Mouse (Mus musculus): Measurements from ENCODE around the gene Maats1.

Maats1 gene

DNA sequence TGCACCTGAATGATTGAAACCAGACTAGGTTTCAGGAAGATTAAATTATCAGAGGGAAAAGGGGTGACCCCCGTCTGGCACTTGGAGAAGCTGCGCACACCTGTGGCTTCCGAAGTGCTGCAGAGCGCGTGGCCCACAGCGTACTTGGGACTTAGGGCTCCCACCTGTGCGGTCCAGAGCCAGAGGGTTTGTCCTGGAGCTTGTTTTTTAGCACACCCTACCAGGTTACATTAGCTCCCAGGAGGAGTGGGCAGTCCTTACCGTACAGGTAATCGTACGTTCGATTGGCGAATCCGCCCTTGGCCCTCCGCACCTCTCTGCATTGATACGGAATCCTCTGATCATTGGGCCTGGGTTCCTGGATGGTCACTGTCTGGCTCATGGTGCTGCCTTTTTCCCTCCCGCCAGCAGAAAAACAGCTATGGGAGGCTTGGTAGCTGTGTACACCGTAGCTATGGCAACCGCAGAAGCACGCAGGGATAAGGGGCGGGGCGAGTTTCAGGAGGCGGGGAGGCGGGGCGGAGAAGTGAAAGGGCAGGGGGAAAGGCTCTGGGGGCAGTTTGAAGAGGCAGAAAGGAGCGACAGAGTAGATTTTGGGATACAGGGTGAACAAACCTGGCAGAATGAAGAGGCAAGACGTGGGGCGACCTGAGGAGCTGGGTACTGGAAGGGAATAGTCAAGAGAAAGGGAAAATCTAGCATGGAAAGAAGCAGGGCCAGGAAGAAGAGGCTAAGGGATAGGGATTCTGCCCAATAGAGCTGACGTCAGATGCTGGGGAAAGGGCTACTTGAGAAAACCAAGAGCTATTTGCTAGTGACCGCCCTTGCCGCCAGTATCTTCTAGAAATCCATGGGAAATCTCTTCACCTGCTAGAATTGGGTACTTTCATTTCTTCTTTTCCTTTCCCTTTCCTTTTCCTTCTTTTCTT lies at the start of gene Maats1:
Gene Maats1, minus strand, starts transcription at position 748 of the 929 bp plus-strand sequence.
- DNase-seq (ENCODE audit: low read depth, low spot score): no peak

DNA sequence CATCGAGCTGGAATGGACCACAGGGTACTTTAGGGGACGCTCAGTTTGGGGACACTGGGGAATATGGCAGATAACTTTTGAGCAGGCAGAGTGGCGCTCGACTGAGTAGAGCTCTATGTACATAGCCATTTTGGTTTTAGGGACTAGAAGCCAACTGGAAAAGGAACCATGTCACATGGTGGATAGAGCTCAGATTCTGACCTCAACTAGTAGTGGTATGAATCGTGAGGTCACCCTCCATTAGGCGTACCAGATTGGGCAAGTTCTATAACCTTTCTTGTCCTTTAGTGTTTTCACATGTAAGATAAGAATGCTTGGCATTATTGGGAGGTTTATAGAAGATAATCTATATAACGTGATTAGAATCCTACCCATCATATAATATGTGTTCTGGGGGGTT lies 48.4 kb upstream of the Maats1 start:
- DNase-seq (ENCODE audit: low read depth, low spot score): no peak

GRCm38 (mm10) chr16:38389284-38389893 lies 47.4 kb upstream of the Maats1 start:
- peak; percentile 43 for DNase-seq (ENCODE audit: low read depth, low spot score)

DNA sequence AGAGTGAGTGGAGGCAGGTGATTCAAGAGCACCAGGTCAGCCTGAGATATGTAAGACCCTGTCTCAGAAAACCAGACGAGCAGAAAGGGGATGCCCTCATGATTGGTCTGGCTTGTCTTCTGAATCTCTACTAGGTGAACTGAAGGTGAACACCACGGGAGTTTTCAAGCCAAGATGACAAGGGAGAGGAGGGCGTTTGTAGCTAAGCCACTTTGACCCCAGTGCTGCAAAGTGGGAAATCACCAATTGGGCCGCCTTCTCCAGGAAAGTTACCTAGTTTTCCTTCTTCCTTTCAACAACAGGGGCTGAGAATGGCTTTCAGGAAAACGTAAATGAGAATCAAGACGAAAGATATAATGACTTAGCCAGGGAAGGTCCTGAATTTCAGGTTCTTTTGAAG lies 46.8 kb upstream of the Maats1 start:
- no peak for DNase-seq (ENCODE audit: low read depth, low spot score)

DNA sequence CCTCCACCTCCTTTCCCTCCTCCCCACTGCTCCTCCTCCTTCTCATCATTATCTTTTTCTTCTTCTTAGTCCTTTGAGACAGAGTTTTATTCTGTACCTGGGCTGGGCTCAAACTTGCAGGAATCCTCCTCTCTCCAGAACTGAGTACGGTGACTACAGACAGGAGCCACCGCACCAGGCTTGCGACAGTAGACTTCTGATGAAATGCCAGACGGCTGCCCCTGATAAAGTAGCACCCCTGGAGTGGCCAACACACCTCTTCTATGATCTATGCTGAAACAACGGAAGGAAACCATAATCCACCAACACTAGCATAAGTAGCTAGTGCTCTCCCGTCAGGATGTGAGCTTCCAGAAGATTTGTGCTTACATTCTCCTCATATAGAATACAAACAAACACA lies 45.4 kb upstream of the Maats1 start:
- DNase-seq (ENCODE audit: low read depth, low spot score): no peak

- peak; percentile 33 for DNase-seq (ENCODE audit: low read depth, low spot score)
Observed at GRCm38 (mm10) chr16:38385700-38386099, 43.8 kb upstream of the Maats1 start.

DNA sequence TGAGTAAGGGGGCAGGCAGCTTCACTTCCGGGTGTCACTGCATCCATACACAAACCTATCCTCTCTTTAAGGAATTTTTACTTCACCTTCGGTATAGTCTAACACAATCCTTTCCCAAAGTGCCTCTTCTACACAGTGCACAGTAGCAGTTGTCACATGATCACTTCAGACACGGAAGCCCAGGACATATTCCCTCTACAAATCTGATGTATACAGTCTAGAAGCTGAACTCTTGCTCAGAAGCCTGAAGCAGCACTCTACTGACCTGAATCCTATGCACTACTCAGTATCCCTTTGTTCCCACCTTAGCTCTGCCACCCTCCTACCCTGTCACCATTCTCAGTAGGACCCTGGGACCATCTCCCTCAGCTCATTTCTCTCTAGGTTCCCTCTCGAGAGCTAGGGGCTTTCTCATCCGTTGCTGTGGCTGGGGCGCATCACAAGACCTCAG lies 43.3 kb upstream of the Maats1 start:
- no peak for DNase-seq (ENCODE audit: low read depth, low spot score)

GRCm38 (mm10) chr16:38383683-38384082 lies 41.7 kb upstream of the Maats1 start:
- no peak for DNase-seq (ENCODE audit: low read depth, low spot score)

- no peak for DNase-seq (ENCODE audit: low read depth, low spot score)
Observed at GRCm38 (mm10) chr16:38379926-38380325, 38.0 kb upstream of the Maats1 start.

DNA sequence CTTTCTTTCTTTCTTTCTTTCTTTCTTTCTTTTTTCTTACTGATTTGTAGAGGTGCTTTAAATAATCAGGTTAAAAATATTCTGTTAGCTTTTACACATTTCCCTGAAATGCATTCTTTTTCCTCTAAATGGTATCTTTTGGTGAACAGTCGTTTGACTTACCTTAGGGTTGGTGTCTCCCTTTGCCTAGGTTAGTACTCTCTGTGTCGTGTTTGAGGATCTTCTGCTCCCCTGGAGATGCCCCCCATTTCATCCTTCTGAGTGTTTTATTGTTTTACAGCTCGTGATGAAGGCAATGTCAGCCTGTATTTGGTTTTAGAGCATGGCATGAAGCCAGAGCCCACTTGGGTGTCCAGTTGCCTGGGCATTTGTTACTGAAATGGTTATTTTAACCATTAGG lies 37.5 kb upstream of the Maats1 start:
- no peak for DNase-seq (ENCODE audit: low read depth, low spot score)

- peak; percentile 49 for DNase-seq (ENCODE audit: low read depth, low spot score)
Observed at GRCm38 (mm10) chr16:38379088-38379487, 37.1 kb upstream of the Maats1 start.

- DNase-seq (ENCODE audit: low read depth, low spot score): no peak
Observed at GRCm38 (mm10) chr16:38378591-38378990, 36.6 kb upstream of the Maats1 start.

DNA sequence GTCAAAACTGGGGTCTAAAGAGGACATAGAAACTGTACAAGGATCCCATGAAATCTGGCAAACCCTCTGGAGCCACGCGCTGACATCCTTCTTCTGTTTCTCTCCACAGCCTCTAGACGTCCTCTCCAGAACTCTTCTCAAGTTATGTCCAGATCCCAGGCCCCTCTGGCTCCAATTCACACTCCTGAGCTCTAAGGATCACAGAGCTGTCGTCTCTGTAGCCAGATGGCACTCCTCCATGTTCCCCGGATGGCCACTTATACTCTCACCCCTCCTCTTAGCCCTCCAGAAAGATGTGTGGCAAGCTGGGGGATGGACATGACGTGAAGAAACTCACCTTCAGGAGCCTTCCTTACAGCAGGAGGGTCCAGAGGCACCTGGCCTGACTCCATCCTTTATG lies 35.6 kb upstream of the Maats1 start:
- no peak for DNase-seq (ENCODE audit: low read depth, low spot score)

- DNase-seq (ENCODE audit: low read depth, low spot score): no peak
Observed at GRCm38 (mm10) chr16:38376841-38377249, 34.9 kb upstream of the Maats1 start.

DNA sequence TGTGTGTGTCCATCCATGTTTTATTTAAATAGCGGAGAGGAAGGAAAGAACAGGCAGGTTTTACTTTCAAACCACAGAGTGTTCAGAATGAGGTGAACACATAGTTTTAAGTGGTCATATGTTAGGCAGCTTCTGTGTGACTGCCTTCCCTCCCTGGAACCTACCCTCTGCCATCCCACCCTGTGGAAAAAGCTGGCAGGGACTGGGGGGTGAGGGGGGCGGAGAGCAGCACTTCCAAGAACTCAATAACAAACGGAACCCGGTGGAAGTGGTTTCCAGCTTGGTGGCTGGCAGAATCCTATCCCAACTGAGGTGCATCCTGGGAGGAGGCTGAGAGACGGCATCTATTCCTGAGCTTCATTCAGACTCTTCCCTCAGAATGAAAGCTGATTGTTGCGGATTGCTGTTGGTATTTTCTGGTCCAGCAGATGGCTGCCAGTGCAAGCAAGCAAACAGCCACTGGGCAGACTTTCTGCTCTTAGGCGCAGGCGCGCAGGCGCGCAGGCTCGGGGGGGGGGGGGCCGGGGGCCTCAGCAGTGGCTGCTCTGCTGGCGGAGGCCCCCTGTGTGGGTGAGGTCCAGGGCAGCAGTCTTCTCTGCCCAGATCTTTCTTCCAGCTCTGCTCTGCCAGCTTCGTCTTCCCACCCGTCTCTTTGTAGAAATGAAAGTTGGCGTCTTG lies 34.4 kb upstream of the Maats1 start:
- no peak for DNase-seq (ENCODE audit: low read depth, low spot score)

DNA sequence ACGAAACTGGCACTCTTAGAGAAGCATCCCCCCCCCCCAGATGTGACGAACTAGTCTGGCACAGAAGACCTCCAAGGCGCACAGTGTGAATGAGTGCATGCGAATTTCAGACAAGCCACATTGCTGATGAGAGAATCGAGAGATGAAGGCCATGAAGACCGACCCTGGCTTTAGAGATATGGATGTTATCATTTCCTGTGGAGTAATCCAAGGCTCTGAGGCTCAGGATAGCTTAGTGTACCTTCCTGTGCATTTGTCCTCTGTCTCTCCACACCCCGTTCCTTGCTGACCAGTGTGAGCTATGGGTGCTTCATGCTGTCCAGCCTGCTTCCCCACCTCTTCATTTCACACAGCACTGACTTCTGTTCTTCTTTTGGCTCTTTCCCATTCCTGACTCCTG lies 33.2 kb upstream of the Maats1 start:
- no peak for DNase-seq (ENCODE audit: low read depth, low spot score)

- no peak for DNase-seq (ENCODE audit: low read depth, low spot score)
Observed at GRCm38 (mm10) chr16:38374379-38375140, 32.6 kb upstream of the Maats1 start.

DNA sequence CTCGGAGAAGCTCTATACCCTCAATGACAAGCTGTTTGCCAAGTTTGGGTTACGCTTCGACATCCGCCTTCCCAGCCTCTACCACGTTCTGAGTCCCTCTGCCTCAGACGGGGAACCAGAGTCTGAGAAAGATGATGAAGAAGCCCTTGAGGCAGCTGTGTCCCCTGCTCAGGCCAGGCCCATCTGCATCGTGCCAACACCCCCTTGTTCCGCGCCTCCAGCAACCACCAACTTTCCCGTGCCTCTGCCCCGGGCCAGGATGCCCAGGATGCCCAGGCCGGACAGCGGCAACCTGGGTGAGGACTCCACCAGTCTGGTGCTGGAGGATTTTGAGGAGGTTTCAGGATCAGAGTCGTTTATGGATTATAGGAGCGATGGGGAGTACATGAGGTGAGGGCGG lies 32.0 kb upstream of the Maats1 start:
- DNase-seq (ENCODE audit: low read depth, low spot score): no peak

DNA sequence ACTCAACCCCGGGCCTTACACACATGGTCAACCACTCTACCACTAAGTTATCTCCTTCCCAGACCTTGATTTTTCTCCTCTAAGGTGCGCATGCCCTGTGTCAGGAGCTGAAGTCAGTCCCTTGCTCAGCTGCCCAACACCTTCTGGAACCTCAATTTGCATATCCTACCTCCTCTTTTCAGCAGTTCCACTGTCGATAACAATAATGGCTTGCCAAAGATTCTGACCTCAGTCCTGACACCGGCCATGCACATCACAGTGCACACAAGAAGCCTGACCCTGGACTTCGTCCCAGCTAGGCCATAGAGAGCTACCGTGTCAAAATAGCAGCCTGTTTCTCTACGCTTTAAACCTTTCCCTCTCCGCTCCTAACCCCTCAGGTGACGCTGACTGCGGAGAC lies 31.5 kb upstream of the Maats1 start:
- no peak for DNase-seq (ENCODE audit: low read depth, low spot score)

DNA sequence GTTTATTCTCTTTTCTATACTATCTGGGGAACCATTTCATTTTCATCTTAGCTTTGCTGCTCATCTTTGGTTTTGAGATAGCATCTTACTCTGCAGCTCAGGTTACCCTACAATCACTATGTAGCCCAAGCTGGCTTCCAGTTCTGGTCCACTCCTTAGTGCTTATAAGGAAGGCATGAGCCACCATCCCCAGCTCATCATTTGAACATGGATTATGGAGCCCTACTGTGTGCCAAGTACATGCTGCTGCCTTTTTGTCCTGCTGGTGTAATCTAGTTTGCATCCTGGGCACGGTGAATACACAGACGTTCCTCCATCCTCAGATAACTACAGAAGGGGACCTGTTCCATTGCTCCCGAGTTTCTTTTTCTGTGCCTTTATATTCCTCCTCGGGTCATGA lies 30.9 kb upstream of the Maats1 start:
- DNase-seq (ENCODE audit: low read depth, low spot score): no peak

DNA sequence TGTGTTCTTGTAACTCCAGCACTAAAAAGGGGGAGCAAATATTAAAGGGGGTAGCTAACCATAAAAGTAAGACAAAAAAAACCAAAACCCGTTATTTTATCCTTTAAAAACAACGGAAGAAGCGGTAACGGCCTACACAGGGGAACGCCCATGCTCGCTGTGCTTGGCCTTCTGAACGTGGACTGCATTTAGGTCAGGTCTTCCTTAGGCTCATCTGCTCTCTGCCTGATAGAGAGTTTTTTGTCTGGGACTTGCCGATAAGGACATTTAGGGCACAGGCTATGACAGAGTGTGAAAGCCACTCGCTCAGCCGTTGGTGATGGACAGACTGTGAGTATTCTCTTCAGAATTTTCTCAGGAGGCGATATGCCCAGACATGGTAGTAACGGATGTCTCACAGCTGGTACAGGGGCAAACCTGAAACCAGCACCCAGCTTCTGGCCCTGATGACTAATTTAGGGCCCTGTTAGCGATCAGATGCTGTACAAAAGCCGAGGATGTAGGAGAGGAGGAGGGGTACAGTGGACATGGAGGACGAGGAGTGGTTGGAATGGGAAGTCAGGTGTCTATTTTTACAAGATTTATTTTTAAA lies 29.9 kb upstream of the Maats1 start:
- DNase-seq (ENCODE audit: low read depth, low spot score): no peak

Data from 3T3-L1 (cell line).